Mouse (Mus musculus) forebrain, postnatal 0 days (tissue): ENCODE data around the gene Olfml2b. TPM values are rescaled to one million over a fixed set of nuclear protein-coding genes. Genes with fewer than 3 reads are reported as not detected.

Experiments used
- ATAC-seq: fragments of 200-750 bp; cut with Nextera tagmentation; 2 replicates; pipeline ENCODE4 v1.8.0; 2017; ENCODE audit warnings: mild to moderate bottlenecking, moderate library complexity
- DNase-seq: peaks from one replicate; pipeline ENCODE4 v3.0.0-alpha.2; 2015
- H3K27ac ChIP-seq: fragments of 300-500 bp; sonication (generic); 2 replicates; pipeline ENCODE4 v1.5.1; 2014; ENCODE audit warnings: low read depth, mild to moderate bottlenecking, antibody characterized with exemption, low read length, moderate library complexity, mixed read lengths
- H3K27me3 ChIP-seq: fragments of 300-500 bp; sonication (generic); 2 replicates; pipeline ENCODE4 v1.6.1; 2014; ENCODE audit warnings: mild to moderate bottlenecking, low read length, mixed read lengths; ENCODE audit not compliant: insufficient read depth
- H3K36me3 ChIP-seq: fragments of 300-500 bp; sonication (generic); 2 replicates; pipeline ENCODE4 v1.6.1; 2014; ENCODE audit warnings: mild to moderate bottlenecking, moderate library complexity; ENCODE audit not compliant: insufficient read depth
- H3K4me1 ChIP-seq: fragments of 300-500 bp; sonication (generic); 2 replicates; pipeline ENCODE4 v1.6.1; 2014; ENCODE audit warnings: antibody characterized with exemption; ENCODE audit not compliant: insufficient read depth
- H3K4me2 ChIP-seq: fragments of 300-500 bp; sonication (generic); 2 replicates; pipeline ENCODE4 v1.6.1; 2014; ENCODE audit warnings: low read depth, mild to moderate bottlenecking, moderate library complexity
- H3K4me3 ChIP-seq: fragments of 300-500 bp; sonication (generic); 2 replicates; pipeline ENCODE4 v1.5.1; 2014; ENCODE audit warnings: low read depth, low read length, mixed read lengths
- H3K9ac ChIP-seq: fragments of 300-500 bp; sonication (generic); 2 replicates; pipeline ENCODE4 v1.6.1; 2014; ENCODE audit warnings: mild to moderate bottlenecking
- H3K9me3 ChIP-seq: fragments of 300-500 bp; sonication (generic); 2 replicates; pipeline ENCODE4 v1.6.1; 2016; ENCODE audit warnings: low read length
- CTCF ChIP-seq: sonication (generic); IDR thresholded peaks from 2 replicates; pipeline ENCODE4 v1.5.1; 2016; ENCODE audit warnings: antibody characterized with exemption, control low read depth, low read depth
- WGBS: fragments of 180-500 bp; shearing (Covaris S2); extraction: QIAGEN DNeasy Blood & Tissue Kit; methylation state at CpG from one replicate; pipeline ENCODE4 v1.1.7; 2014; 5-methylcytosine and 5-hydroxymethylcytosine counted together
- polyA plus RNA-seq: library from polyadenylated mRNA; unstranded; fragments of >200 nt; fragmentation: Nextera tagmentation; extraction: Ambion mirVana; gene quantifications from 2 replicates; pipeline ENCODE4 v1.2.1, GENCODE M21; 2015
- total RNA-seq: library from RNA; depleted of rRNA; stranded (reverse); fragments of >200 nt; gene quantifications from 2 replicates; pipeline ENCODE4 v1.2.3, GENCODE M21; 2014

Gene Olfml2b
- total and polyA plus RNA-seq, 2 experiments from 2014 or later: 7.9 to 13.1 TPM

DNA sequence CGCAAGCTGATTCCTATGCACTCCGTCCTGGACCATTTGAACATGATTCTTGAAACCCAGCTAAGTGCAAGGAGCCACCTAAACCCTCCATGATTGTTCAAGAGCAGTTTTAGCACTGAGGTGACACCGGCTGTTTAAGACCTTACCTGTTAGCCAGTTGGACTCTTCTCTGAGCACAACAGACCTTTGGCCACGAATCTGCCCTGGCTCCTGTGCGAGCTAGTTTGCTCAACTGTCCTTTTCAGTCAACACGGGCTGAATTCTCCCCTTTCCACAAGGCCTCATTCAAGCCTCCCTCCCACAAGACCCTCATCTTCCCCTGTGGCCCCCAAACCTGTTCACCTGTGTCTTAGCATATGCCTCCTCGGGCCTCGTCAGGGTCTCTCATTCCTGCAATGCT lies 52.7 kb downstream of the Olfml2b start:
- no peak for TF ChIP-seq CTCF
- 92% methylated on average over 8 of the region's 8 CpGs for WGBS

DNA sequence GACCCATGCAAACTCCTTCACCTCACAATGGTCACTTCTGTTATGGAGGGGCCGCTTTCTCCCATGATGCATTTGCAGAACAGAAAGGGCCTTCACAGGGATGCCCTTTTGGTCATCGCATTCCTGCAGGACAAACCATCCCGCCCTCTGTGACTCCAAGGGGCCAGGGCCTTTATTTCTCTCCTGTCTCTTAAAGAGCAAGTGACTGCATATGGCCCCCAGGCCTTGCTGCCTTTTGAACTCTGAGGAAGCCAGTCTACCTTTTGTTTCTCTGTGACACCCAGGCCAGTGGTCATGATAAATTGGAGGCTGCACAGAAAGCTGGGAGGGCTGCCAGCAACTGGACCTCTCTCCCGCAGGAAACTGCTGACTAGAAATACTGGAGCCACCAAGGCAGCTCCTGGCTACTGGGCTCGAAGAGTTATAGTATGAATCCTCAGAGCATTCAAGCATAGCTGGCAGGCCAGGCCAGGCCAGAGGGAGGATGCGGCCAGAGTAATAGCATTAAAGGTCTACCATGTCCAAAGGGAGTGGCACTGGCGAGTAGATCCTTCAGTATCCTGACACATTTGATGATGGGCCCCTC lies 53.5 kb downstream of the Olfml2b start:
- DNase-seq (no peak), ATAC-seq (no peak)

More for the DNA sequence above, 52.7 kb downstream of the Olfml2b start:
- Histone ChIP-seq H3K4me2 (no peak overlapping the region), H3K27me3 (no peaks in the 10 kb centered on the region), H3K4me3 (no peak overlapping the region), H3K4me1 (no peaks in the 10 kb centered on the region), H3K27ac (no peak overlapping the region), H3K9ac (no peak overlapping the region), H3K9me3 (no peaks in the 10 kb centered on the region), H3K36me3 (no peaks in the 10 kb centered on the region)
- no peak for ATAC-seq
- DNase-seq: no peak

DNA sequence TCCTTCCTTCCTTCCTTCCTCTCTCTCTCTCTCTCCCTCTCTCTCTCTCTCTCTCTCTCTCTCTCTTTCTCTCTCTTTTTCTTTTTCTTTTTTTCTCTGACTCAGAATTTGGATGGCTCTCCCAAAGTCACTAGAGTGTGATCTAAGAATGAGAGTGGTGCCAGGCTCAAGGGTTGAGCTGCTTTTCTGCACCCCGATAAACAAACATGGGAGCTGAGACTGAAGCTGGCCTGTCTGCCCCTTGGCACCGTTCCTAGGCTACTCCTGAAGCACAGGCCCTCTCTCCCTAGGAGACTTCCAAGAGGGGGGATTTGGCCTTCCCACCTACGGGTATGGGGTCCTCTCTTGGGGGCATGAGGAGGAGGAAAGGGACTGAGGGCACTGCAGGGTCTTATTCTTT lies 54.4 kb downstream of the Olfml2b start:
- DNase-seq (no peak), ATAC-seq (no peak)
- Histone ChIP-seq H3K36me3 (no peaks in the 10 kb centered on the region), H3K27me3 (no peaks in the 10 kb centered on the region), H3K9ac (no peak overlapping the region), H3K9me3 (no peaks in the 10 kb centered on the region), H3K4me3 (no peak overlapping the region), H3K4me1 (no peaks in the 10 kb centered on the region), H3K27ac (no peak overlapping the region), H3K4me2 (no peak overlapping the region)
- no peak for TF ChIP-seq CTCF
- WGBS: 54% methylated on average over 3 of the region's 3 CpGs

More for the DNA sequence above, 53.5 kb downstream of the Olfml2b start:
- Histone ChIP-seq H3K9ac (no peak overlapping the region), H3K27me3 (no peaks in the 10 kb centered on the region), H3K9me3 (no peaks in the 10 kb centered on the region), H3K36me3 (no peaks in the 10 kb centered on the region), H3K4me3 (no peak overlapping the region), H3K4me2 (no peak overlapping the region), H3K4me1 (no peaks in the 10 kb centered on the region), H3K27ac (no peak overlapping the region)
- TF ChIP-seq CTCF: no peak
- WGBS: 91% methylated on average over 7 of the region's 7 CpGs

DNA sequence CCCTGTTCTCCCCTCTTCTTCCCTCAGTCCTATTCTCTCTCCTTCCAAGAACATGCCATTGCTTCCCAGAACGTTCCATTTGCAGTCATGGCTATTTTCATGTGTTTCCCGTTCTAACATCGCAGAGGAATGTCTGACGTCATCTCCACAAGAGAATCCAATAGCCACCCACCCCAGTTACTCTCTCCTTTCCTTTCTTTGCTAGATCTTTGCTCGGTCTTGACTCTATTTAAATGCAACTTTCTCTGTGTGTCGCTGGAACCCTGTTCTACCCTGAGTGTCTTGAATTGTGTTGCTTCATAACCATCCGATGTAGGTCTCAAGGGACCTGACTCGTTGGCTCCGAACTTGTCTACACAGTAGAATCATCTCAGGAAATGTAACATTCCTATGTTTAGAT lies 55.2 kb downstream of the Olfml2b start:
- H3K27ac ChIP-seq: no peak overlapping the region
- no peak overlapping the region for H3K4me3 ChIP-seq
- no peaks in the 10 kb centered on the region for H3K4me1 ChIP-seq
- TF ChIP-seq CTCF: no peak
- no peak overlapping the region for H3K9ac ChIP-seq
- no peak for ATAC-seq
- H3K4me2 ChIP-seq: no peak overlapping the region
- H3K36me3 ChIP-seq: no peaks in the 10 kb centered on the region
- H3K27me3 ChIP-seq: no peaks in the 10 kb centered on the region
- H3K9me3 ChIP-seq: no peaks in the 10 kb centered on the region
- 79% methylated on average over 9 of the region's 9 CpGs for WGBS
- no peak for DNase-seq

DNA sequence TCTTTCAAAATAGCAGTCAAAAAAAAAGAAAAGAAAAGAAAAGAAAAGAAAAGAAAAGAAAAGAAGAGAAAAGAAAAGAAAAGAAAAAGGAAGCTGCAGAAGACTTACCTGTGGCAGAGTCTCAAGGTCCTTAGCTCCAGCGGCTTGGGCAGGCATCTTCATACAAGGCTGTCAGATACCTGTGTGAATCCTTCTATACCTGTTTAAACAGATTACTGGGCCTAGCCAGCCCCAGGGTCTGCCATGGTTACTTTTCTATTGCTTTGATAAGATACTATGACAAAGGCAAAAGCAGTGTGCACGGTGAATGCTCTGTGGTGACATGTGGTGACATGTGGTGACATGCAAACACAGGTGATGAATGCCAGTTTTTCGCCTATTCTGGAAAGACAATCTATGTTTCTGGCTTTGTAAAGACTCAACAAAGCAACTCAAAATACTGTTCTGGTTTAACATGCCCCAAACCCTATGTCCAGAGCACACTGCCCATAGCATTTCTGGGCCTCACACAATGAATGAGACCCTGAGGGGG lies 56.2 kb downstream of the Olfml2b start:
- ATAC-seq (no peak), DNase-seq (no peak)
- H3K27ac ChIP-seq: no peak overlapping the region
- no peaks in the 10 kb centered on the region for H3K36me3 ChIP-seq
- H3K27me3 ChIP-seq: no peaks in the 10 kb centered on the region
- no peak overlapping the region for H3K9ac ChIP-seq
- TF ChIP-seq CTCF: no peak
- H3K4me3 ChIP-seq: no peak overlapping the region
- H3K4me1 ChIP-seq: no peaks in the 10 kb centered on the region
- WGBS: 71% methylated on average over 3 of the region's 3 CpGs
- no peaks in the 10 kb centered on the region for H3K9me3 ChIP-seq
- H3K4me2 ChIP-seq: no peak overlapping the region

DNA sequence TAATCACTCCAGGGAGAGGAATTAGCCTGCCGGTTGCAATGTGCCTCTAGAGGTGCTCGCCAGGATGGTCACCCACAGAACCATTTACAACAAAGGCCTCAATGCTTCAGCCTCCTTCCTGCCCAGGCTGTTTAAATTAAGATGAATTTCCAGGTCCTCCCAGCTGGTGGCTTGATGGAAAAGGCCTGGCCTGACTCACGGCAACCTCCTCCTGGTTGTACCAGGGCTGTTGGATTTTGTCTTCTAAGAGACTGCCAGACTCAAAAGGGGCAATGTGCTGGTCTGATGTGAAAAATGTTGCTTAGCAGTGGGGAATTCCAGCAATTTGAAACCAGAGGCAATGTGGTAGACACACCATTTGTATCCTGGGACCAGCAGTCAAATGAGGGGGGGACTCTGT lies 56.8 kb downstream of the Olfml2b start:
- 75% methylated on average over 3 of the region's 3 CpGs for WGBS
- H3K36me3 ChIP-seq: no peaks in the 10 kb centered on the region
- TF ChIP-seq CTCF: no peak

DNA sequence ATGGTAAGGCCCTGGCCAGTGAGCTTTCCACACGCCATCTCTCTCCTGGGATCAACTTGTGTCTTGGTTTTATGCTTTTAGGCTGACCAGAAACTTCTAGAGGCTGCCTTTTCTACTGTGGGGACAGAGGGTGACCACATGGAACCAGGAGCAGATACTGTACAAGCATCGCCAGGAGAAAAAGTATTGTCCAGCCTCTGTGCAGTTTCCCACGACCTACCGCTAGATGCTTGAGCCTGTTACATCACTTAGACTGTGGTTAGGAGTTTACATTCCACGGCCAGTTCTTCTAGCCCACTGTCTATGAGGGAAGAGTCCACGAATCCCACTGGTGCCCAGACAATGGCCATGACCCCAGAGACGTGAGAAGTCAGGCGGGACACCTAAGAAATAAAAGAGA lies 57.2 kb downstream of the Olfml2b start:
- ATAC-seq (no peak), DNase-seq (no peak)
- 88% methylated on average over 8 of the region's 8 CpGs for WGBS
- no peaks in the 10 kb centered on the region for H3K9me3 ChIP-seq
- H3K27ac ChIP-seq: no peak overlapping the region
- no peaks in the 10 kb centered on the region for H3K27me3 ChIP-seq
- no peak overlapping the region for H3K4me3 ChIP-seq
- TF ChIP-seq CTCF: no peak
- H3K36me3 ChIP-seq: no peaks in the 10 kb centered on the region
- no peak overlapping the region for H3K4me2 ChIP-seq
- H3K4me1 ChIP-seq: no peaks in the 10 kb centered on the region
- H3K9ac ChIP-seq: no peak overlapping the region

More for the DNA sequence above, 56.8 kb downstream of the Olfml2b start:
- DNase-seq (no peak), ATAC-seq (no peak)
- Histone ChIP-seq H3K4me1 (no peaks in the 10 kb centered on the region), H3K9me3 (no peaks in the 10 kb centered on the region), H3K27me3 (no peaks in the 10 kb centered on the region), H3K4me2 (no peak overlapping the region), H3K4me3 (no peak overlapping the region), H3K27ac (no peak overlapping the region), H3K9ac (no peak overlapping the region)

DNA sequence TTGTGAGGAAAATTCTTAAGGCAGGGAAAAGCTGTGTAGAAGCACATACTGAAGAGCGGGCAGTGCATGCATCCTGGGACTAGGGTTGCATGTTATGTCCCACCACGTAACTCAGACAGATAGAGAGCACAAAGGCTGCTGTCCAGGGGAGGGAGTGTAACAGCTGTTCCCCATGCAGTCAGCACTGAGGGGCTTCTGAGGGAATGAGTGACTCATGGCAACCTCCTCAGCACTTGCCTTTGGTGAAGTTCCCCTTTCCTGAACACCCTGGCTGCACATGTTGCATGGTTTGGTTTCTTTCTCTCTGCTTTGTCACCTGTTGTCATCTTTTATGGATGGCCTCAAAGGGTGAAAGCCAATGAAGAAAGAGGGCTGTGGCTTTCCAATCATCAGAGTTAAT lies 57.9 kb downstream of the Olfml2b start:
- no peak for TF ChIP-seq CTCF
- H3K4me2 ChIP-seq: no peak overlapping the region
- DNase-seq (no peak), ATAC-seq (no peak)
- no peaks in the 10 kb centered on the region for H3K9me3 ChIP-seq
- H3K27me3 ChIP-seq: no peaks in the 10 kb centered on the region
- H3K27ac ChIP-seq: no peak overlapping the region
- no peaks in the 10 kb centered on the region for H3K4me1 ChIP-seq
- H3K9ac ChIP-seq: no peak overlapping the region
- 77% methylated on average over 2 of the region's 2 CpGs for WGBS
- no peak overlapping the region for H3K4me3 ChIP-seq
- no peaks in the 10 kb centered on the region for H3K36me3 ChIP-seq
